Mouse (Mus musculus): ENCODE data around the gene Olfr155.

The Olfr155 gene

DNA sequence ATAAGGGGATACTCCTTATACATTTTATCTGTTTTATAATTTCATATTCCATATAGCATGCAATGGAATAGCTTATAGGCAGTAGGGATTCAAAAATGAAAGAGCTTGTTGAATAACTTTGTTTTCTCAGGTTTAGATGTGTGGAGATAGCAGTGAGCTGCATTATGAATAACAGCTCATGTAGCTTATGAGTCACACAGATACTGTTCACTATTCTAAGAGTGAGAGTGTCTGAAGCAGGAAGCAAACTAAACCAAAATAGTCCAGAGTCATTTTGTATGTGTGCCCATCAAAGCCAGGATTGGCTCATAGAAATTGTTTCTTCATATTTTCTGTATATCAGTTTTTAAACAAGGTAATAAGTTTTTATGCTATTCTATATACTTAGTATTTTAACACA lies 45.8 kb downstream of the Olfr155 start:
- DNase-seq (ENCODE audit: low spot score): no peak

DNA sequence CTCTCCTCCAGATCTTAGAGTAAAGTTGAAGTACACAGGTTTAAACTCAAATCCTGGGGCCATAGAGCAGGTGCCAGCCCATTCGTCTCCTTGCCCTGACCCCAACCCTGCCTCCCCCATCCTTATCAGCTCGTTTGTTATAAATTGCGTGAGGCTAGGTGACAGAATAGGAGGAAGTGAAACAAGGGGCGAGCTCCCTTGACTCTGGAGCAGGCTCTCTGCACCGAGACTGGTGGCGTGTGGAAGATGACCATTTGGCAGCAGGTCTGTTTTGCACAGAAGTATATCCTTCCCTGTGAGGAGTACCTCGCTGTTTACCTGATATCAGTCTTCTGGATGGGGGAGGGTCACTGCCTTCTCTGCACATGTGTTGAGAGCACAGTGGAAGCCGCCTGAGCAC lies 47.8 kb downstream of the Olfr155 start:
- DNase-seq (ENCODE audit: low spot score): no peak

DNA sequence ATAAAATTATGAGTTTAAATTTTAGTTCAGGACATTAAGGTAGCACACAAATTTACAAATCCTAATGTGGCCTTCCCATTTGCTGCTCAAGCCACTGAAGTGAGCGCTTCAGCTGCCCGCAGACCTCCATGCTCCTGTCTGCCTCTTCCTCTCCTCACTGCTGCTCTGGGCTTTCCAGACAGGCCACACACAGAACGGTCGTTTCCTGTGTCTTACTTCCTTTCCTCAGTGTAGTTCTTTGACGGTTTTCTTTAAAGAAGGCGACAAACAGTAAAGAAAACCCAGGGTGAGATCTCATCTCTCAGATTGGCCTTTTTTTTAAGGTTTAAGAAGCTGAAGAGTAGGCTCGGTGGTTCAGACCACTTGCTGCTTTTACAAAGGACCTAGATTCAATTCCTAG lies 52.3 kb downstream of the Olfr155 start:
- DNase-seq (ENCODE audit: low spot score): no peak

DNA sequence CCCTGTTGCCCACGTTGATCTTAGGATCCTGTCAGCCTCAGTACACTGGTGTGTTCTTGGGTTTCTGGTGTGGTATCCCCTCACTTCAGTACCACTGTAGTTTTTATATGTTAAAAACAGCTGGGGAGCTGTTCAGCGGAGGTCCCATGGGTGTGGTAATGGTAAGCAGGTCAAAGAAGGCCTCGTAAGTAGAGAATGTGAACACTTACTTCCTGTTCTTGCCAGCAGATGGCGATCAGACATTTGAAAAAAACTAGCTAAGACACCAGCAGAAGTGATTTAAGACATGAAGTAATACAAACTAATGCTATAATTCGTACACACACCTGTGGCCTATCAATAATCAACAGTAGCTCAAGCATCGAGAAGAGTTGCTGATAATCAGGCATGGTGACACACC lies 55.1 kb downstream of the Olfr155 start:
- DNase-seq (ENCODE audit: low spot score): peak; percentile 6
